Mouse (Mus musculus) liver, embryonic 11.5 days (tissue): ENCODE measurements around the gene A030005K14Rik. TPM values are rescaled to one million over a fixed set of nuclear protein-coding genes. Genes with fewer than 3 reads are reported as not detected.

Experiments
- ATAC-seq: fragments of 200-750 bp; cut with Nextera tagmentation; replicated peaks from 2 replicates; pipeline ENCODE4 v1.8.0; 2017; ENCODE audit warnings: moderate number of reproducible peaks, mild to moderate bottlenecking, moderate TSS enrichment, moderate library complexity; ENCODE audit not compliant: low FRiP score
- DNase-seq: peaks from one replicate; pipeline ENCODE4 v3.0.0-alpha.2; 2017; ENCODE audit warnings: low spot score
- H3K27ac ChIP-seq: fragments of 300-500 bp; sonication (generic); 2 replicates; pipeline ENCODE4 v1.5.1; 2014; ENCODE audit warnings: mild to moderate bottlenecking, low read depth, low read length, control low read depth
- H3K27me3 ChIP-seq: fragments of 300-500 bp; sonication (generic); replicated peaks from 2 replicates; pipeline ENCODE4 v1.6.1; 2014; ENCODE audit warnings: low read length, mixed read lengths; ENCODE audit not compliant: control insufficient read depth, insufficient read depth
- H3K36me3 ChIP-seq: fragments of 300-500 bp; sonication (generic); 2 replicates; pipeline ENCODE4 v1.6.1; 2014; ENCODE audit warnings: mild to moderate bottlenecking, low read length, moderate library complexity, mixed read lengths; ENCODE audit not compliant: control insufficient read depth, insufficient read depth
- H3K4me1 ChIP-seq: fragments of 300-500 bp; sonication (generic); replicated peaks from 2 replicates; pipeline ENCODE4 v1.6.1; 2014; ENCODE audit warnings: low read length, mixed read lengths; ENCODE audit not compliant: control insufficient read depth, insufficient read depth
- H3K4me2 ChIP-seq: fragments of 300-500 bp; sonication (generic); 2 replicates; pipeline ENCODE4 v1.6.1; 2014; ENCODE audit warnings: mild to moderate bottlenecking, control low read depth, moderate library complexity
- H3K4me3 ChIP-seq: fragments of 300-500 bp; sonication (generic); 2 replicates; pipeline ENCODE4 v1.5.1; 2014; ENCODE audit warnings: low read depth, low read length, control low read depth
- H3K9ac ChIP-seq: fragments of 300-500 bp; sonication (generic); 2 replicates; pipeline ENCODE4 v1.6.1; 2014; ENCODE audit warnings: low read depth, low read length, control low read depth
- H3K9me3 ChIP-seq: fragments of 300-500 bp; sonication (generic); 2 replicates; pipeline ENCODE4 v1.6.1; 2016; ENCODE audit warnings: low read length, inconsistent platforms, mixed read lengths; ENCODE audit not compliant: control insufficient read depth
- WGBS: fragments of 180-500 bp; shearing (Covaris S2); extraction: QIAGEN DNeasy Blood & Tissue Kit; methylation state at CpG from one replicate; pipeline ENCODE4 v1.1.7; 2014; 5-methylcytosine and 5-hydroxymethylcytosine counted together
- polyA plus RNA-seq: library from polyadenylated mRNA; unstranded; fragments of >200 nt; fragmentation: Nextera tagmentation; extraction: Ambion mirVana; gene quantifications from 2 replicates; pipeline ENCODE4 v1.2.1, GENCODE M21; 2014

A030005K14Rik gene
- polyA plus RNA-seq, 1 experiment from 2014 or later: not detected

DNA sequence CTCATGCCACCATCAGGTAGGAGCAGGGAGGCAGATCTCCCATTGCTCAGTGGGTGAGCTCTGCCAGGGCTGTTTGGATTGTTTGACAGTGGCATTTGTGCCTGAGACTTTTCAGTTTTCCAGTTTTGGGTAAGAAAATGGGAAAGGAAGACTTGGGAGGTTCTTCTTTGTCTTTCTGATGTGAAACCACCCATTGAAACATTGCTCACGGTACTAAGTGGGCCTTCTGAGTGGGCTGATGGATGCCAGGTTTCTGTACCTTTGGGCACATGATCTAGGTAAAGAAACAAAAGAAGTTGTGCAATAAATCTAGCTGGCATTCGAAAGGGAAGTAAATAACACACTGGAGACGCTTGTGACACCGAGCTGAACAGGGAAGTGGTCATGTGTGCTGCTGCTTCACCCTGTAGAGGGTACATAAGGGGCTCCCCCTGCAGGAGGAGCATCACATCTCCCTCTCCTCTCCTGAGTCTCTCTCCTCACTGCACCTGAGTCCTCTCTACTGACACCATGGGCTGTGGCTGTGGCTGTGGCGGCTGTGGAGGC is 14.2 kb downstream of the A030005K14Rik start, which contains the start of gene Gm47969:
Gm47969 (plus strand) TSS at position 51 of the 546 bp plus-strand sequence.
- Histone ChIP-seq H3K27ac (no peak within 1 kb of the TSS), H3K27me3 (no peaks in the 10 kb centered on the region), H3K9ac (no peak within 1 kb of the TSS), H3K4me3 (no peak within 1 kb of the TSS), H3K36me3 (no peaks in the 10 kb centered on the region), H3K4me1 (no peaks in the 10 kb centered on the region), H3K9me3 (no peaks in the 10 kb centered on the region), H3K4me2 (no peak within 1 kb of the TSS)
- WGBS: 58% methylated on average over 5 of the region's 5 CpGs
- ATAC-seq (no peak), DNase-seq (no peak)

DNA sequence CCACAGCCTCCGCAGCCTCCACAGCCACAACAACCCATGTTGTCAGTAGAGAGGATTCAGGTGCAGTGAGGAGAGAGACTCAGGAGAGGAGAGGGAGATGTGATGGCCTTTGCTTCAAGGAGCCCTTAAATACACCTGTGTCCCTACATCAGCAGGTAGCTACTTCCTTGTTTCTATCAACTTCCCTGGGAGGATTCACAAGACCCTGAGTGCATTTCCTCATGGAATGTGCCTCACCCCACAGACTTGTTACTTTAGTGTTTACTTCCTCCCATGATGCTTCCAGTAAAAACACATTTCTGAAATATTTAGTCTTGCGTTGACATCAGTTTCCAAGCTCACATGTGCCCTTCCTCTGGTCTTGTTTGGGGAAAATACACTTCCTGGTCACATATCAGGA is 16.8 kb downstream of the A030005K14Rik start, which contains the start of gene Krtap28-10:
Krtap28-10 (minus strand) TSS at position 101 of the 400 bp plus-strand sequence.
- DNase-seq (no peak), ATAC-seq (no peak)
- Histone ChIP-seq H3K27me3 (no peaks in the 10 kb centered on the region), H3K4me1 (no peaks in the 10 kb centered on the region), H3K27ac (no peak within 1 kb of the TSS), H3K4me3 (no peak within 1 kb of the TSS), H3K9me3 (no peaks in the 10 kb centered on the region), H3K4me2 (no peak within 1 kb of the TSS), H3K9ac (no peak within 1 kb of the TSS), H3K36me3 (no peaks in the 10 kb centered on the region)
- WGBS: 86% methylated on average over 2 of the region's 2 CpGs

DNA sequence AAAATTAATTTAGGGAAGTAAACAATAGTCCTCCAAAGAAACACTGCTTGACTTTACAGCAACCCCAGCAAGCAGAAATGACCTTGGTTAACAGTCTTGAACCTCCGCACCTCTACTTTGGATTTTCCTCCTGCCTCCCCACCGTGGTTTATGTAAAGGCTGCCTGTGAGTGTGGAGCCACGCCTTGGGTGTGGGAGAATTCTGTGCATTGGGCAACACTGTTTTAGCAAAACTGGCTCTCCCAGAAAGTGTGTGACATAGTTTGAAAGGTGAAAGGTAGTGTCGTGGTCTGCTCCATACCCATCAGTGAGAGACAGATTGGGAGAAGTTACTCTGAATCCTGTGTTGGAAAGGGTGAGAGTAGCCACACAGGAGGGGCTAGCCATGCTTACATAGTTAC is 20.1 kb downstream of the A030005K14Rik start:
- H3K4me1 ChIP-seq: no peaks in the 10 kb centered on the region
- H3K9me3 ChIP-seq: no peaks in the 10 kb centered on the region
- WGBS: 65% methylated on average over 4 of the region's 4 CpGs
- no peak overlapping the region for H3K9ac ChIP-seq
- H3K4me3 ChIP-seq: no peak overlapping the region
- DNase-seq: no peak
- no peaks in the 10 kb centered on the region for H3K36me3 ChIP-seq
- H3K27me3 ChIP-seq: no peaks in the 10 kb centered on the region
- H3K27ac ChIP-seq: no peak overlapping the region
- no peak overlapping the region for H3K4me2 ChIP-seq
- ATAC-seq: no peak

DNA sequence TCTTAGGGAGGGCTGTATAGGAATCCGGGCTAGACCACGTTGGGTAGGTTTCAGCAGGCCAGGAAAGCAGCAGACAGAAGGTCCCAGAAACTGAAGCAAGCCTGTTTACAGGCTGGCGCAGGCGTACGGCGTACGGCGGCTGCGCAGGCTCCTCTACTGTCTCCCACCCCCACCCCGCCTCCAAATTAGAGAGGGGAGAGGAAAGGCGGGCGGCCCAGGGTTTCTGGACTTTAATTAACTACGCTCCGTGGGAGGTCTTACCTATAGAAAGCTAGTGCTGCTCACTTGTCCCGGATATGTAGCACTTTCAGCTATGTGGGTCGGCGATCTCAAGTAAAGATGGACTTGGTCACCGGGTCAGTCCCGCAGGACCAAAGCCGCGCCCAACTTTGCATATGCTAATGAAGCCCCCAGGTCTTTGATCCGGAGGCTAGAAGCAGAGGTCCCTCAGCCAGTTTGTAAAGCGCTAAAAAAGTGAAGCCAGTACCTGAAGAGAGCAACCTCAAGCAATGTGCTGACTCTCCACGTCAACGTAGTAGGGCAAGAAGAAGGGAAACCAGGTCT is 21.0 kb downstream of the A030005K14Rik start, which contains the start of gene Slc19a3:
Slc19a3 (minus strand) TSS at position 340 of the 564 bp plus-strand sequence.
- peak within 1 kb of the TSS; percentile 79 for H3K4me2 ChIP-seq
- ATAC-seq: peak; percentile 72
- 3% methylated on average over 25 of the region's 25 CpGs for WGBS
- no peaks in the 10 kb centered on the region for H3K4me1 ChIP-seq
- H3K9ac ChIP-seq: peak within 1 kb of the TSS; percentile 7; the same call in 1 of the 2 replicates
- H3K4me3 ChIP-seq: peak within 1 kb of the TSS; percentile 55
- H3K27me3 ChIP-seq: no peaks in the 10 kb centered on the region
- H3K27ac ChIP-seq: no peak within 1 kb of the TSS
- no peaks in the 10 kb centered on the region for H3K9me3 ChIP-seq
- peak; percentile 38 for DNase-seq
- H3K36me3 ChIP-seq: no peaks in the 10 kb centered on the region

DNA sequence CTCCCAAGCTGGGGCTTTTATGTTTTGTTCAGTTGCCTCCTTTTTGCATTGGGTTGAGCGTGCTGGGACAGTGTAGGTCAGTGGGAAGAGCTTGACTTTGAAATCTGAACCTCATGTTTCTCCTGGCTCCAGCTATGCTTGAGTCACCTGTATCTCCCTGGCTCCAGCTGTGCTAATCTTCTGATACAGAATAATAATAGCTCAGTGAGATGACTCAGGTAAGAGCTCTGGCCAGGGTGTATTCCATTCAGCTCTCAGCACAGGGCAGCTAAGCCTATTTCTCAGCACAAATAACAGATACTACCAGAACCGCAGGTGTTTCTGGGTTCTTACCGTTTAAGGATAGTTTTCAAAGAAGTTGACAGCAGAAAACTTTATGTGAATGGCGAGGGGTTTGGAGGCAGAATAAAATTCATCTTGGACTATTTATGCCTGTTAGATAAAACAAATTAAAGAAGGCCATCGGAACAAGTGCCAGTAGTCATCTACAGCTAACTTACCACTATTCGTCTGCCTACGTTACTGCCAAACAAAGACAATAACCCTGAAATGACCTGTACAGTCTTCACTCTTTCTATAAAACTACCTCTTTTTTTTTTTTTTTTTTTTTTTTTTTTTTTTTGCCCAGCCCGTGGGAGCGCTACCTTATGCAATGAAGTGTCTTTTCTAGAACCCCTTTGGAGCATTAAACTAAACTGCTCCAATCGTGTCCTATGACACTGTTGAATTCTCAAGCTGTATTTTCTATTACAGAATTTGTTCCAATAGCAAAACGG is 22.1 kb downstream of the A030005K14Rik start:
- Histone ChIP-seq H3K9me3 (no peaks in the 10 kb centered on the region), H3K27ac (no peak overlapping the region), H3K4me1 (no peaks in the 10 kb centered on the region), H3K27me3 (no peaks in the 10 kb centered on the region), H3K4me2 (no peak overlapping the region), H3K9ac (no peak overlapping the region), H3K36me3 (no peaks in the 10 kb centered on the region), H3K4me3 (no peak overlapping the region)
- no peak for DNase-seq
- no peak for ATAC-seq
- WGBS: 73% methylated on average over 11 of the region's 11 CpGs

DNA sequence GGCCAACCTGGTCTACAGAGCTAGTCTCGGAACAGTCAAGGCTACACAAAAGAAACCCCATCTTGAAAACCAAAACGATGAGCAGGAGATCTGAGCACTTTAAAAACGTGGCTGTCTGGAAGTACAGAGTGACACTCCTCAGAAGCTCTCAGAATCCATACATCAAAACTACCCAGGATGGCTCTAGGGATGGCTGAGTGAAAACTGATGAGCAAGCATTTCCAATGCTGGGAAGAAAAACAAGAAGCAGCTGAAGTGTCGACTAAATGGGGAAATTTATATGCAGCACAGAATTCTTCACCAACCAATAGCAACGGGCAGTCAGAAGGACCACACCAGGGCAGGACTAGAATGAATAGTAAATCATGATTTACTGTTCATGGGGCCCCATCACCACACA is 24.7 kb downstream of the A030005K14Rik start:
- Histone ChIP-seq H3K9ac (no peak overlapping the region), H3K36me3 (no peaks in the 10 kb centered on the region), H3K9me3 (no peaks in the 10 kb centered on the region), H3K27ac (no peak overlapping the region), H3K27me3 (no peaks in the 10 kb centered on the region), H3K4me2 (no peak overlapping the region), H3K4me3 (no peak overlapping the region), H3K4me1 (no peaks in the 10 kb centered on the region)
- 58% methylated on average over 5 of the region's 5 CpGs for WGBS
- DNase-seq: no peak
- ATAC-seq: no peak

DNA sequence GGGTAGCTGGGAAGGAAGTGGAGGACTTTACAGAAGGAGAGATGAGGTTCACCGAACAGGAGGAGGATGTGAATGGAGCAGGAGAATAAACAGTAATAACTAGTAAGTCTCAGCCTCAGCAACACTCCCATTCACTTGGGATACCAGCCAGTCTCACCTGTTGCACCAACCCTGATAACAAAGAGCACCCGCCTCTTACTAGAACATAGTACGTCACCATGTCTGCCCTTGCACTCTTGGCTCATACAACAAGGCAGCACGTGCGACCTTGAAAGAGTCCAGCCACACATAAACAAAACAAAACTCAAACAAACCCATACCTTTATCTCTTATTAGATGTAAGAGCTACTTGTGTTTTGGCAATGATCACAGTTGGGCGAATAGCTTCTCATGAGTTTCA is 26.7 kb downstream of the A030005K14Rik start:
- Histone ChIP-seq H3K9ac (no peak overlapping the region), H3K27me3 (no peaks in the 10 kb centered on the region), H3K4me3 (no peak overlapping the region), H3K36me3 (no peaks in the 10 kb centered on the region), H3K4me1 (no peaks in the 10 kb centered on the region), H3K4me2 (no peak overlapping the region), H3K27ac (no peak overlapping the region), H3K9me3 (no peaks in the 10 kb centered on the region)
- DNase-seq: no peak
- WGBS: 86% methylated on average over 6 of the region's 6 CpGs
- no peak for ATAC-seq

DNA sequence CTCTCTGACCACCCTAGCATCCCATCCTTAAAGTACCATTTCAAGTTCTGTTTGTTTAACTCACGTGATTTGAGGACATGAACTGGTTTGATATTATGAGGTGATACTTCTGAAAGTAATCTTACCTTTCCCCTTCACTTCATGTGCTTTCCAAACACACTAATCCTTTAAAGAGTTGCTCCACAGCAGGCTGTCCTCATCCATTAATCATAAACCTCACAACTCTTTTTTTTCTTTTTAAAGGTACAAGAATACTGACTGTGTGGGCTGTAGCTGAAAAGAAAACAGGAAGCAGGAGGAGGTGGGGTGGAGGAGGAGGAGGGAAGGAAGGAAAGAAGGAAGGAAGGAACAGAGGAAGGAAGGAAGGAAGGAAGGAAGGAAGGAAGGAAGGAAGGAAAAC is 27.2 kb downstream of the A030005K14Rik start:
- Histone ChIP-seq H3K4me1 (no peaks in the 10 kb centered on the region), H3K36me3 (no peaks in the 10 kb centered on the region), H3K27ac (no peak overlapping the region), H3K4me2 (no peak overlapping the region), H3K4me3 (no peak overlapping the region), H3K9me3 (no peaks in the 10 kb centered on the region), H3K9ac (no peak overlapping the region), H3K27me3 (no peaks in the 10 kb centered on the region)
- 53% methylated on average over 1 of the region's 1 CpGs for WGBS
- DNase-seq (no peak), ATAC-seq (no peak)
